Mouse (Mus musculus): ENCODE results near the gene Foxo3. TPM values are rescaled to one million over a fixed set of nuclear protein-coding genes. Genes with fewer than 3 reads are reported as not detected.

Gene Foxo3
- total RNA-seq, 2 experiments from 2014 or later, result 40.0 to 46.8 TPM

DNA sequence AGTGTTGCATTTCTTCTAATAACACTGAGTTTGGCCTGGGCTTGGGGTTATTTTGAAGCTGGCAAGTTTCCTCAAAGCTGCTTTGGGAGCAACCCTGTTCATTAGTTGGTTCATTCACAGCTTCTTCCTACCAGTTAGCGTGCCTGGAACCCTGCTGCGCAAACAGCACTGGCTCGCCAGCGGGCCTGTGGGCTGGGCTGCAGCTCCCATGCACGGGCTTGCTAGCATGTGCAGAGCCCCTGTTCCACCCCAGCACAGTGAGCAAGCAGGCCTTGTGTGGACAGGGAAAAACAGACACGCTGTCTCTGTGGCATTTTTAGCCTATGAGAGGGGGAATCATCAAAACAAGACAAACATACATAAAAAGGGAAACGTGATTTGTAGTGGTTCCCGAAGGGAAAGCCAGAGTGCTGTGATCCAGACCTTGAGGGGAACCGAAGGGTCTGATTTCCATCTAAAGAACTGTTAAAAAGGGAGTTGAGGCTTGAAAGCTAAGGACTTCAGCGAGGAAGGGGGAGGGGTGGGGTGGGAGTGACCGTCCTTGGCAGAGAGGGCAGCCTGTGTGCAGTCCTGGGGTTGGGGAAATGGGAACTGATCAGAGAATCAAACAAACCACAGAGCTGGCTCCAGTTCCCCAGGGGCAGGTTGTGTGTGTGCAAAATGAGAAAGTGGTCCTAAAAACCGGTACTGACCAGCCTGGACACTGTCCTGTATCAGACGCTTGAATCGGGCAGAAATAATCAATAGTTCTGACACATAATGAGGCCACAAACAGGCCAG, 123.9 kb downstream of the Foxo3 start:
- peak in 1 of 2 experiments; percentile 37 for DNase-seq (ENCODE audit: extremely low spot score in 1 of 2, low spot score in 2 of 2)
- intact Hi-C loops (cut with DNase I), result no loop called here

DNA sequence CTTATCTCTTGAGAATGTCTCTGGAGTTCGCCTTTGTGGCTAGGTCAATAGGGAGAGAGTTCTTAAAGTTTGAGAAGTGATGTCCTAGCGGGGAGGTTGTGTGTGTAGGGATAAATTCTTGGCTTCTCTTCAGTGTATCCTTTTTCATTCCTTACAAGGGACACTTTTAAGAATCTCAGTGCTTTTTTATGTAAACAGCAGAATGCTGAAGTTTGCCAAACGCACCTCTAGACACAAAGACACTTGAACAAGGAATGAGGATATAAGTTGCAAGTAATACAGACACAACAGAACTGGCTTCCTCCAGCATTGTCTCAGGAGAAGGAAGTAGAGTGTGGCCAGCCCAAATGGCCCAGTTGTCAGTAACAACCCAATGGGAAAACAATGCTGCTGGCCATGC, 126.8 kb downstream of the Foxo3 start:
- intact Hi-C loops (cut with DNase I), result no loop called here
- no peak for DNase-seq (ENCODE audit: extremely low spot score in 1 of 2, low spot score in 2 of 2)

DNA sequence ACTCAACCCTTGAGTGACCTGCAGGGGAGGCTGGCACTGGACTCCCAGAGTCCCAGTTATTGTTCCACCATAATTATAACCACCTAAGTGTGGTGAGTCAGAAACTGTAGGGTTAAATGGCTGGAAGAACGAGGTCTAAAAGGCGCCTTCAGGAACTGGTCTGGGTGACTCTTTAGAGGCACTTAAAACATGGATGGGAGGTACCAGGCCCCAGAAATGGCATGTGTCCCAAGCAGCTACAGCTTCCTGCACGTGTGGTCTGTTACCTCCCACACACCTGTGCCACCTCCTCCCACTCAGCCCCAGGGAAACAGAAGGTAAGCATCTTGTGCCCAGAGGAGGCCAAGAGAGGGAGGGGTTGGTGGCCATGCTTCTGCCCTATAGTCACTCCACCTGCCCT, 128.2 kb downstream of the Foxo3 start:
- intact Hi-C loops (cut with DNase I), result no loop called here
- no peak for DNase-seq (ENCODE audit: extremely low spot score in 1 of 2, low spot score in 2 of 2)

DNA sequence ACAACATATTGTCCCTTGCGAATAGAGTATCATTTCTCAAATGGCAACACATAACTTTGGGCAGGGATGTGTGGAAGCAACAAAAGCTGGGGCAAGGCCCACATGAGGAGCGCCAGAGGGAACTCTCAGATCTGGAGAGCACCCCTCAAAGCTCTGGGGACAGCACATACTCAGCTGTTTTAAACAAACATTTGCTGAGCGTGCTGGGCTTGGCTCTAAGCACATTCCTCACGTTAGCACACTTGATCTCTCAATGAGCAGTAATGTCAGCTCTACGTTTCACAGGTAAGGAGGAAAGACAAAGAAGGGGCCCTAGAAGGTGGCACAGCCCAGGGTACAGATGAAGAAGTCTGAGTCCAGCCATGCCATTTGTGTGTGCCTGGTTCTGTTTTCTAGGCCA, 131.3 kb downstream of the Foxo3 start:
- intact Hi-C loops (cut with DNase I), result no loop called here
- no peak for DNase-seq (ENCODE audit: extremely low spot score in 1 of 2, low spot score in 2 of 2)

DNA sequence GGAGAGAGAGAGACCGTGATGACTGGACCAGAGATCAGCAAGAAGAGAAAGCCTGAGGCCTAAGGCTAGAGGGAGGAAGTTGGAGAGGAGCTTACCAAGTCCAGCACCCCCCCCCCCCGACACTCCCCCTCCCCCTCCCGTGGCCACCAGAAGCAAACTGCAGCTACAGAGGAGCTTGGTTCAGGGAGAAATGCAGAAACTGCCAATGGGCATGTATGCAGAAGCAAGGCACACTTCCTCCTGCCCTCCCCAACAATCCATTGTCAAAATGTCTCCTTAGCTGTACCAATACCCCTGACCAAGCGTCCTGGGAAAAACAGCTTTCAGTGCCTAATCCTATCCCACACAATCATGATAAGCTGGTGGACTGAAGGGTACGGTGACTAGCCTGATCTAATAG, 131.8 kb downstream of the Foxo3 start:
- intact Hi-C loops (cut with DNase I), result no loop called here
- DNase-seq (ENCODE audit: extremely low spot score in 1 of 2, low spot score in 2 of 2), result no peak

DNA sequence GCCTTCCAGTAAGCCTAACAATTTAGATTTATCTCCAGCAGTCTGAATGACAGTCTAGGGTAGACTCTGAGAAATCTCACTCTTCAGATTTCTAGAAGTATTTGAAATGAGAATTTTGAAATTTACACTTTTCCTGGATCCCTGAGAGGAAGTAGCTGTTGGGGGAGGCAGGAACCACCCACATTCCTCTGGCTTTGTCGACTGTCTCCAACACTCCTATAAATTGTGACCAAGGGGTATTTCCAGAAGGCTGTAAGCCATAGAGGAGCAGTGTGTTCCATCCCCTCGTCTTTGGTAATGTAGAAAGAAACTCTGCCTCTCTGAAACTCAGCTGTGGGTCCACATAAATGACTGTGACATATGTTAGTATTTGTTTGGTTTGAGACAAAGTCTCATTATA, 132.4 kb downstream of the Foxo3 start:
- intact Hi-C loops (cut with DNase I), result no loop called here
- no peak for DNase-seq (ENCODE audit: extremely low spot score in 1 of 2, low spot score in 2 of 2)

DNA sequence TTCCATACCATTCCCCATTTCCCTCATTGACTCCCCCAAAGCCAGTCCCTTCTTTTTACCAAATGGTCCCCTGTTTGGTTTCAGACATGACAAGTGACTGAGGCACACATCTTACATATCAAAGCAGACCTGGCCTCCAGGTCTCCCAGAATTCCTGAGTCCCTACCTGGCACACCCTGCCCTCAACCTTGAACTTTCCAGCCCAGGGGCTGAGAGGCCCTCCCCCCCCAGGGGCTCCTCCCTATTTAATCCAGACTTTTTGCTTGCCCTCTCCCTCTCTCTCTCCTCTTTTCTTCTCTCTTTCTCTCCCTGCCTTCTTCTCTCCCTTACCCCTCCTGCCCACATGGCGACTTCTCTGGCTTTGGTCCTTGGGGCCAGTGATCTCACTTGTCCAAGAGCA, 133.8 kb downstream of the Foxo3 start:
- no peak for DNase-seq (ENCODE audit: extremely low spot score in 1 of 2, low spot score in 2 of 2)
- intact Hi-C loops (cut with DNase I), result no loop called here

DNA sequence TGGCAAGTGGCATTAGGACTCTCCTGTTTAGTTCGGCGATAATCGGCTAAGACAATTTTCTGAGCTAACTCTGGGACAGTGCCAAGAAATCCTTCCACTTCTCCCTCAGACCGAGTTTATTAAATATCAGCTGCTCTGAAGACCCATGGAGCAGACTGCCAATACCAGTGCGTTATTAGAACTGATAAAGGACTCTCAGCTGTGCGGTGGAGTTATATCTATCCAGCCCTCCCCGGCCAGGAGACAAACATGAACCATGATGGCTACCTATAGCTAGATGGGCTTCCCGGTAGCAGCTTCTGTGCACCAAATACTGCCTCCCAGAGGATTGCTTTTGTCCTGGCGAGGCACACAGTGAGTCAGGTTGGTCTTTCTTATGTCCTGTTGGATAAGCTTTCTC, 134.5 kb downstream of the Foxo3 start:
- no peak for DNase-seq (ENCODE audit: extremely low spot score in 1 of 2, low spot score in 2 of 2)
- intact Hi-C loops (cut with DNase I), result no loop called here

DNA sequence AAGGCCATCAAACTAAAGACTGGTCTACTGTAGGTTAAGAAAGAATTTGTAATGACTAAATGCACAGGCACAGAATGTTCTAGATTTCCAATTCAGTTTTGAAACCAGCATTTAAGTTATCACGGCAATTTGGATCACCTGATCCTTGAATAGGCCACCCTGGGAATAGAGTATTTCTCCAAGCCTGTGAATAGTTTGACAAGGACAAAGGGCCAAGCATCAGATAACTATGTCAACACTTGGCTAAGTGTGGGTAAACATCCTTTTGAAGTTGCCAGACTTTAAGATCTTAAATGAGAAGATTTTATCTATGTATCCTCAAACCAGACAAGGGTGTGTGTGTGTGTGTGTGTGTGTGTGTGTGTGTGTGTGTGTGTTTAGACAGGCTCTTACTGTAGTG, 136.8 kb downstream of the Foxo3 start:
- no peak for DNase-seq (ENCODE audit: extremely low spot score in 1 of 2, low spot score in 2 of 2)
- intact Hi-C loops (cut with DNase I), result no loop called here

DNA sequence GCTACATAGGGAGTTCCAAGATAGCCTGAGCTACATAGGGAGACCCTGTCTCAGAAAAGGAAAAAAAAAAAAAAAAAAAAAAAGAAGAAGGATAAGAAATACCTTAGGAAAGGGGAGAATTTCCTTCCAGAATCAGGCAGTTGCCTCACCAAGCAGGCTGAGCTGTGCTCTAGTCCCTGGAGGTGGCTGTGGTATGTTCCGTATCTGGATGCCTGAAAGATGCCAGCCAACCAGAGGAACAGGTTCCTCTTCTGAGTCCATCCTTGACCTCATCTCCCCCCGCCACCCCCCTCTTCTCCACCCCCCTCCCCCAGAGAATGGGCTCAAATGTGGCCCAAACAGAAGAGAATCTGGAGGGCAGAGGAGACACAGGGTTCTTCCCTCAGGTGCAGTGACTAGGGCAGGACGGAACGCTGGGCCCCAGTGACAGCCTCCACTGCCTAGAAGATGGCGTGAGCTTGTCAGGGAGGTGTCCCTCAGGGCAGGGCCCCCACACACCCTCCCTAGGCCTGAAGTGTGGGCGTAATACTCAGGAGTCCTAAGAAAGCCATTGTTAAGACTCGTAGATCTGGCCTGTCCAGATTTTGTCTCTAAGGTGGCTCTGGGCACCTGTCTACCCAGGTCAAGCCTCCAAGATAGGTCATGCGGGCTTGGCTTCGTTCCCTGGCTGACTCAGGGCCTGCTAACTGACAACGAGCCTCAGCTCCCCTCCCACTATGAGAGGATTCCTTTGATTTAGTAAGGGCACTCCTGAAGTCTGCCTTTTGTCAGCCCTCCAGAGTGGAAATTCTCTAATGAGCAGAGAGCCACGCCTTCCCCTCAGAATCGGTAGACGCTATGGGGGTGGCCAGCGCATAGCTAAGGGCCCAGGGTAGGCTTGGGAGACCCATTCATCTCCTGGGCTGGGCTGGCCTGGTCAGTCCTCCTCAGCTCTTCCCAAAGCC, 141.5 kb downstream of the Foxo3 start:
- DNase-seq (ENCODE audit: extremely low spot score in 1 of 2, low spot score in 2 of 2), result no peak
- intact Hi-C loops (cut with DNase I), result no loop called here

Other genes with a start within 250 kb of the Foxo3 start
- gene Afg1l, start 201.8 kb upstream of the Foxo3 start, total RNA-seq (2021), result 10 to 100 TPM in 1 of 2 experiments, 1 to 10 TPM in 1; 9.3 to 10.5 TPM
- gene Snx3, start 225.3 kb upstream of the Foxo3 start, total RNA-seq (2021), result 100 to 1,000 TPM; 197 to 199 TPM